Mouse (Mus musculus) limb, embryonic 15.5 days (tissue): ENCODE data around the gene Sec63. TPM values are rescaled to one million over a fixed set of nuclear protein-coding genes. Genes with fewer than 3 reads are reported as not detected.

Experiments
- ATAC-seq: fragments of 200-750 bp; cut with Nextera tagmentation; 2 replicates; pipeline ENCODE4 v1.8.0; 2017; ENCODE audit warnings: low read depth, moderate TSS enrichment; ENCODE audit not compliant: insufficient number of reproducible peaks, low FRiP score, low TSS enrichment
- H3K27ac ChIP-seq: fragments of 300-500 bp; sonication (generic); 2 replicates; pipeline ENCODE4 v1.5.1; 2015; ENCODE audit warnings: moderate library complexity, mild to moderate bottlenecking, inconsistent platforms
- H3K27me3 ChIP-seq: fragments of 300-500 bp; sonication (generic); 2 replicates; pipeline ENCODE4 v1.6.1; 2015; ENCODE audit warnings: inconsistent platforms
- H3K36me3 ChIP-seq: fragments of 300-500 bp; sonication (generic); 2 replicates; pipeline ENCODE4 v1.6.1; 2015; ENCODE audit warnings: inconsistent platforms
- H3K4me1 ChIP-seq: fragments of 300-500 bp; sonication (generic); 2 replicates; pipeline ENCODE4 v1.6.1; 2015; ENCODE audit warnings: inconsistent platforms
- H3K4me2 ChIP-seq: fragments of 300-500 bp; sonication (generic); 2 replicates; pipeline ENCODE4 v1.6.1; 2015; ENCODE audit warnings: mild to moderate bottlenecking, inconsistent platforms
- H3K4me3 ChIP-seq: fragments of 300-500 bp; sonication (generic); 2 replicates; pipeline ENCODE4 v1.5.1; 2015; ENCODE audit warnings: mild to moderate bottlenecking, inconsistent platforms
- H3K9ac ChIP-seq: fragments of 300-500 bp; sonication (generic); 2 replicates; pipeline ENCODE4 v1.6.1; 2015; ENCODE audit warnings: inconsistent platforms
- H3K9me3 ChIP-seq: fragments of 300-500 bp; sonication (generic); 2 replicates; pipeline ENCODE4 v1.6.1; 2016; ENCODE audit warnings: inconsistent platforms
- WGBS: fragments of 180-500 bp; shearing (Covaris S2); methylation state at CpG from one replicate; pipeline ENCODE4 v1.1.7; 2015; 5-methylcytosine and 5-hydroxymethylcytosine counted together
- polyA plus RNA-seq: library from polyadenylated mRNA; unstranded; fragments of >200 nt; fragmentation: Nextera tagmentation; extraction: Ambion mirVana; gene quantifications from 2 replicates; pipeline ENCODE4 v1.2.1, GENCODE M21; 2015

The Sec63 gene
- polyA plus RNA-seq, 1 experiment from 2014 or later: 24.1 TPM

GRCm38 (mm10) chr10:42854838-42855237 is 93.5 kb downstream of the Sec63 start:
- ATAC-seq: no peak
- Histone ChIP-seq H3K4me1 (peaks cover 7% of the 10 kb centered on the region; the same call in 1 of the 2 replicates), H3K4me3 (no peak overlapping the region), H3K36me3 (no peaks in the 10 kb centered on the region), H3K9me3 (no peaks in the 10 kb centered on the region), H3K27me3 (no peaks in the 10 kb centered on the region), H3K4me2 (no peak overlapping the region), H3K9ac (no peak overlapping the region), H3K27ac (no peak overlapping the region)
- WGBS: 62% methylated on average over 4 of the region's 4 CpGs

DNA sequence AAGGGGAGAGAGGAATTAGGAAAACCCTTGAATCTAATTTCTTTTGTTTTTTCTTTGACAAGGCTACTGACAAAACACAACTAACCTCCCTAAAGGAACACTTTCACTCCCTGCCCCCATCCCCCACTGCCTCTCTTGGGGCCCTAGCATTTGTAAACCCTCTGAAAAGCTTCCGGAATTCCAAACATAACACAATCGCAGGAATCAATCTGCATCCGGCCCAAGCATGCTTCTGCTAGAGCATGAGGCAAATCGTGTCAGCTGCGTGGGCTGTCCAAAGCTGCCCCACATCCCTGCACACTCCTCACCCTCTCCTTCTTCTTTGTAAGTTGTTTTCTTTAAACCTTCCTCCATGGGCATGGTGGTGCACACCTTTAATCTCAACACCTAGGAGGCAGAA is 94.0 kb downstream of the Sec63 start:
- no peak overlapping the region for H3K27ac ChIP-seq
- 38% methylated on average over 5 of the region's 5 CpGs for WGBS
- H3K36me3 ChIP-seq: no peaks in the 10 kb centered on the region
- no peak overlapping the region for H3K4me2 ChIP-seq
- H3K9ac ChIP-seq: no peak overlapping the region
- no peak overlapping the region for H3K4me3 ChIP-seq
- no peaks in the 10 kb centered on the region for H3K9me3 ChIP-seq
- H3K4me1 ChIP-seq: peaks cover 10% of the 10 kb centered on the region; the same call in 1 of the 2 replicates
- H3K27me3 ChIP-seq: no peaks in the 10 kb centered on the region
- no peak for ATAC-seq

DNA sequence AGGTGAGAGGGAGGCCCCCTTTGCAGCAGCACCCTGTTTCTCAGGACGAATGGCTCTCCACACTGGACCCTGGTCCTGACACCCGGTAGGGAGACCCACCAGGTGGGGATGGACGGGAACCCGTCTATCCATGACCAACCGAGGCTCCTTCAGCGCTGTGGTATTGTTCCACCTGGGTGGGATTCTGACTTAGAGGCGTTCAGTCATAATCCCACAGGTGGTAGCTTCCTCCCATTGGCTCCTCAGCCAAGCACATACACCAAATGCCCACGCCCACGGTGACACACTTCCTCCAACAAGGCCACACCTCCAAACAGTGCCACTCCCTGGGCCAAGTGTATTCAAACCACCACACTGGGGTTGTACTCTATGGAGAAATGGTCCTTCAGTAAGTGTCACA is 95.3 kb downstream of the Sec63 start:
- Histone ChIP-seq H3K9me3 (no peaks in the 10 kb centered on the region), H3K27me3 (0 out of 2 replicates have a peak, but pooled peaks cover 3% of the 10 kb centered on the region), H3K4me2 (no peak overlapping the region), H3K27ac (no peak overlapping the region), H3K36me3 (no peaks in the 10 kb centered on the region), H3K4me3 (no peak overlapping the region), H3K4me1 (peaks cover 14% of the 10 kb centered on the region), H3K9ac (no peak overlapping the region)
- WGBS: 98% methylated on average over 9 of the region's 9 CpGs
- ATAC-seq: no peak

DNA sequence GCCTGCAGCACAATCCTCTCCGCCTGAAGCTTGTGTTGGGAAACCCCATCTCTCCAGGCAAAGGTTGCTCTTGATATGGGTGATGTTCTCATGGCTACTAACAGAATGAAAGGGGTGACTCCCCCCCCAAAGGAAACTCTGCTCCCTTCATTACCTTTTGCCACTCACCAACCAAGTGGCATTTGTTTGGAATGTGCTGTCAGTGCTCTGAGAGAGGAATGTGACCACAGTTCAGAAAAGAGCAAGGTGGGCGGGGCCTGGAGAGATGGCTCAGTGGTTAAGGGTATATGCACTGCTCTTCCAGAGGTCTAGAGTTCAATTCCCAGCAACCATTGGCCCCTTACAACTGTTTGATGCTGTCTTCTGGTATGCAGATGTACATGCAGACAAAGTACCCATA is 95.7 kb downstream of the Sec63 start:
- WGBS: 87% methylated on average over 2 of the region's 2 CpGs
- Histone ChIP-seq H3K36me3 (no peaks in the 10 kb centered on the region), H3K27ac (no peak overlapping the region), H3K4me2 (no peak overlapping the region), H3K4me1 (peaks cover 16% of the 10 kb centered on the region), H3K27me3 (0 out of 2 replicates have a peak, but pooled peaks cover 3% of the 10 kb centered on the region), H3K9ac (no peak overlapping the region), H3K4me3 (no peak overlapping the region), H3K9me3 (no peaks in the 10 kb centered on the region)
- no peak for ATAC-seq

GRCm38 (mm10) chr10:42859781-42860158 is 98.5 kb downstream of the Sec63 start:
- no peak for ATAC-seq
- WGBS: 25% methylated on average over 2 of the region's 2 CpGs
- no peak overlapping the region for H3K4me2 ChIP-seq

GRCm38 (mm10) chr10:42860159-42860911 is 99.0 kb downstream of the Sec63 start, which contains the start of gene Scml4:
Gene Scml4, plus strand, starts transcription at chr10:42860370.
- no peak within 1 kb of the TSS for H3K27ac ChIP-seq
- 0 out of 2 replicates have a peak within 1 kb of the TSS, but pooled peaks have one; percentile 10 for H3K4me3 ChIP-seq
- peak within 1 kb of the TSS; percentile 38 for H3K4me2 ChIP-seq
- no peaks in the 10 kb centered on the region for H3K9me3 ChIP-seq
- ATAC-seq: no peak
- H3K36me3 ChIP-seq: no peaks in the 10 kb centered on the region
- 36% methylated on average over 17 of the region's 17 CpGs for WGBS
- no peak within 1 kb of the TSS for H3K9ac ChIP-seq
- H3K27me3 ChIP-seq: 0 out of 2 replicates have a peak, but pooled peaks cover 4% of the 10 kb centered on the region
- peaks cover 36% of the 10 kb centered on the region for H3K4me1 ChIP-seq

More at GRCm38 (mm10) chr10:42859781-42860158, 98.5 kb downstream of the Sec63 start:
- Histone ChIP-seq H3K4me1 (peaks cover 35% of the 10 kb centered on the region), H3K9ac (no peak overlapping the region), H3K4me3 (no peak overlapping the region), H3K36me3 (no peaks in the 10 kb centered on the region), H3K9me3 (no peaks in the 10 kb centered on the region), H3K27me3 (0 out of 2 replicates have a peak, but pooled peaks cover 3% of the 10 kb centered on the region), H3K27ac (no peak overlapping the region)

DNA sequence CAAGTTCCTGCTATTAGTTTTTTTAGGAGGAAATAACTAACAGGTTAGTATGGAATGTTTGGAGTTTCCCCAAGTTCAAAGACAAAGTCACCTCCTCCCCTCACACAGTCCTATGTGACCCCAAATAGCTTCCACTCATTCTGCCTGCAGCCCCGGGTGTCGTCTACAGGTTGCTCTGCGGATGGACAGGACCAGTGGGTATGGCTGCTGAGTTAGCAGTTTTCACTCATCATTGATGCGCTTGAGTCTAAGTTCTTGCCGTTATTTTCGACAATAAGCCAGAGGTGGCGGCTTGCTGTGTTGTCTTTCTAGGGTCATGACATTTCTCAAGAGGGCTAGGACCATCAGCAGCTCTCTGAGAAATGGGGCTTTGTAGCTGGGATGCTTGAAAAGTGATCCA is 100.2 kb downstream of the Sec63 start:
- Histone ChIP-seq H3K4me2 (no peak overlapping the region), H3K4me1 (peaks cover 37% of the 10 kb centered on the region), H3K27me3 (0 out of 2 replicates have a peak, but pooled peaks cover 7% of the 10 kb centered on the region), H3K9me3 (no peaks in the 10 kb centered on the region), H3K27ac (no peak overlapping the region), H3K9ac (no peak overlapping the region), H3K36me3 (no peaks in the 10 kb centered on the region), H3K4me3 (no peak overlapping the region)
- ATAC-seq: no peak
- 80% methylated on average over 7 of the region's 7 CpGs for WGBS

DNA sequence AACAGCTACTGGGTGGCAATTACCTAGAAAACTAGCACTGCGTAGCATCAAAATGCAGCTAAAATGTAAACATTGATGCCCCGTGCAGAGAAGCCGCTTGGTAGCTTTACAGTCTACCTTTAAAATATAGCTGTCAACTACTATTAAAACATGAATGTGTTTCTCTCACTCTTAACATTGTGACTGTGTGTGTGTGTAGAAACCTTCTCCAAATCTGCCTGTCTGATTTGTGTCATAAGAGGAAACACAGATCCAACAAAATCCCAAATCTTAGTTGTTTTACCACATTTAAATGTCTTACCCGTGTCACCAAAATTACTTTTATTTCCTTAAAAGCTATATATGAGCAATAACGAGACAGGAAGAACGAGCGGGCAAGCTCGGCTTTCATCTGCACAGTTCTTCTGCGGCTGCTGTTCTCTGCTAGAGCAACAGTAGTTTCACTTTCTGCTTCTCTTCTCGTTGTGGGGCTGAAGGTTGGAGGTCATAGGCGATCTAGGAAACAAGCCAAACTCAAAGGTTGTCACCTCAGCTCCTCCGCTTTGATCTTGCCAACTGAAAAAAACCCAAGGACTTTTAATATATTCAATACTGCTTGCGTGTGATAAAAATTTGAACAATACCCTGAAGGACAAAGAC is 100.9 kb downstream of the Sec63 start:
- Histone ChIP-seq H3K27ac (no peak overlapping the region), H3K4me1 (peaks cover 37% of the 10 kb centered on the region), H3K9ac (no peak overlapping the region), H3K27me3 (0 out of 2 replicates have a peak, but pooled peaks cover 7% of the 10 kb centered on the region), H3K36me3 (no peaks in the 10 kb centered on the region), H3K4me3 (peak overlapping the region; percentile 22), H3K9me3 (no peaks in the 10 kb centered on the region), H3K4me2 (peak overlapping the region; percentile 34)
- 30% methylated on average over 13 of the region's 13 CpGs for WGBS
- ATAC-seq: no peak

DNA sequence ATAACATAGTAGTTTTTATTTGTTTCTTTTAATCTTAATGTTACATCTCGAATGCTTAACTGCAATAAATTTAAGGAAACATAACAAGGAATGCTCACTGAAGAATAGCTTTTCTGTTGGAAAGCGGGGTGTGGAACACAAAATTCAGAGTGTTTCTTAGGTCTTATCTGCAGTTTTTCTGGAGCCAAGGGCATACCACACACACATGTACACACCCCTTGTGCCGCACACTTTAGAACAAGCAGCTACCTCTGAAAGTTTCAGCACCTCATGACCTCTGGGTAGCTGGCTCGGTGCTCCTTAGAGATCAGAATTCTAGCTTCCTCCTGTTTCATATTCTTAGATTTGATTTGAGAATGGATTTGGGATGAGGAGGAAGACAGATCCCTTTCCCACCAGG is 101.5 kb downstream of the Sec63 start:
- no peak for ATAC-seq
- Histone ChIP-seq H3K27ac (no peak overlapping the region), H3K9me3 (no peaks in the 10 kb centered on the region), H3K4me3 (no peak overlapping the region), H3K4me1 (peaks cover 37% of the 10 kb centered on the region), H3K27me3 (0 out of 2 replicates have a peak, but pooled peaks cover 7% of the 10 kb centered on the region), H3K9ac (no peak overlapping the region), H3K4me2 (peak overlapping the region; percentile 72; the same call in 1 of the 2 replicates), H3K36me3 (no peaks in the 10 kb centered on the region)
- 51% methylated on average over 4 of the region's 4 CpGs for WGBS

- ATAC-seq: no peak
- H3K9ac ChIP-seq: peak overlapping the region; percentile 15; the same call in 1 of the 2 replicates
- no peaks in the 10 kb centered on the region for H3K36me3 ChIP-seq
- H3K9me3 ChIP-seq: no peaks in the 10 kb centered on the region
- H3K4me2 ChIP-seq: peak overlapping the region; percentile 72
- peak overlapping the region; percentile 65 for H3K27ac ChIP-seq
- H3K4me1 ChIP-seq: peaks cover 37% of the 10 kb centered on the region
- 0 out of 2 replicates have a peak, but pooled peaks cover 7% of the 10 kb centered on the region for H3K27me3 ChIP-seq
- peak overlapping the region; percentile 42 for H3K4me3 ChIP-seq
- 22% methylated on average over 31 of the region's 31 CpGs for WGBS
Measured at GRCm38 (mm10) chr10:42863621-42864391, 102.5 kb downstream of the Sec63 start.

GRCm38 (mm10) chr10:42864696-42865095 is 103.4 kb downstream of the Sec63 start:
- Histone ChIP-seq H3K4me1 (peaks cover 37% of the 10 kb centered on the region), H3K4me2 (peak overlapping the region; percentile 72), H3K36me3 (no peaks in the 10 kb centered on the region), H3K9ac (no peak overlapping the region), H3K27ac (peak overlapping the region; percentile 65), H3K4me3 (peak overlapping the region; percentile 42), H3K9me3 (no peaks in the 10 kb centered on the region), H3K27me3 (0 out of 2 replicates have a peak, but pooled peaks cover 7% of the 10 kb centered on the region)
- WGBS: 16% methylated on average over 5 of the region's 5 CpGs
- 0 out of 2 replicates have a peak, but pooled peaks have one; percentile 53 for ATAC-seq
